Mouse (Mus musculus): ENCODE results near the gene Cd86. TPM values are rescaled to one million over a fixed set of nuclear protein-coding genes. Genes with fewer than 3 reads are reported as not detected.

Cd86 gene
- polyA plus RNA-seq, 1 experiment from 2014 or later = 1.5 TPM

GRCm38 (mm10) chr16:36651174-36651766 lies 14.6 kb downstream of the Cd86 start:
- no peaks in the 10 kb centered on the region for H3K27me3 ChIP-seq (ENCODE audit: control insufficient read depth, insufficient read depth, low read length)
- H3K27ac ChIP-seq (replicated peaks) = no peak overlapping the region
- H3K36me3 ChIP-seq (ENCODE audit: control insufficient read depth, insufficient read depth, low read length) = no peaks in the 10 kb centered on the region
- no peak overlapping the region for H3K4me3 ChIP-seq (ENCODE audit: low read depth, low read length)
- no peaks in the 10 kb centered on the region for H3K4me1 ChIP-seq (replicated peaks; ENCODE audit: control insufficient read depth, insufficient read depth)
- WGBS = 76% methylated on average over 6 of the region's 6 CpGs
- H3K9ac ChIP-seq (ENCODE audit: low read length) = no peak overlapping the region
- ATAC-seq (ENCODE audit: low FRiP score, low TSS enrichment) = no peak
- TF ChIP-seq CTCF (IDR thresholded peaks at IDR 0.05; ENCODE audit: low read depth) (no peak), EP300 (optimal IDR thresholded peaks at IDR 0.05) (no peak)
- H3K9me3 ChIP-seq (ENCODE audit: control insufficient read depth, low read length) = no peaks in the 10 kb centered on the region
- no peak overlapping the region for H3K4me2 ChIP-seq (replicated peaks; ENCODE audit: low read depth)
- no peak for DNase-seq (ENCODE audit: low spot score)

GRCm38 (mm10) chr16:36650511-36650910 lies 15.4 kb downstream of the Cd86 start:
- ATAC-seq (ENCODE audit: low FRiP score, low TSS enrichment) (no peak), DNase-seq (ENCODE audit: low spot score) (no peak)
- H3K27ac ChIP-seq (replicated peaks) = no peak overlapping the region
- no peaks in the 10 kb centered on the region for H3K4me1 ChIP-seq (replicated peaks; ENCODE audit: control insufficient read depth, insufficient read depth)
- no peaks in the 10 kb centered on the region for H3K36me3 ChIP-seq (ENCODE audit: control insufficient read depth, insufficient read depth, low read length)
- no peak overlapping the region for H3K4me2 ChIP-seq (replicated peaks; ENCODE audit: low read depth)
- H3K9me3 ChIP-seq (ENCODE audit: control insufficient read depth, low read length) = no peaks in the 10 kb centered on the region
- no peak overlapping the region for H3K9ac ChIP-seq (ENCODE audit: low read length)
- 84% methylated on average over 4 of the region's 4 CpGs for WGBS
- no peaks in the 10 kb centered on the region for H3K27me3 ChIP-seq (ENCODE audit: control insufficient read depth, insufficient read depth, low read length)
- no peak for TF ChIP-seq EP300 (optimal IDR thresholded peaks at IDR 0.05)
- no peak overlapping the region for H3K4me3 ChIP-seq (ENCODE audit: low read depth, low read length)

GRCm38 (mm10) chr16:36649304-36649703 lies 16.6 kb downstream of the Cd86 start:
- Histone ChIP-seq H3K4me3 (ENCODE audit: low read depth, low read length) (no peak overlapping the region), H3K9me3 (ENCODE audit: control insufficient read depth, low read length) (no peaks in the 10 kb centered on the region), H3K27ac (replicated peaks) (no peak overlapping the region), H3K36me3 (ENCODE audit: control insufficient read depth, insufficient read depth, low read length) (no peaks in the 10 kb centered on the region), H3K9ac (ENCODE audit: low read length) (no peak overlapping the region), H3K4me2 (replicated peaks; ENCODE audit: low read depth) (no peak overlapping the region), H3K27me3 (ENCODE audit: control insufficient read depth, insufficient read depth, low read length) (no peaks in the 10 kb centered on the region), H3K4me1 (replicated peaks; ENCODE audit: control insufficient read depth, insufficient read depth) (no peaks in the 10 kb centered on the region)
- TF ChIP-seq EP300 (optimal IDR thresholded peaks at IDR 0.05) (no peak), CTCF (IDR thresholded peaks at IDR 0.05; ENCODE audit: low read depth) (no peak)
- DNase-seq (ENCODE audit: low spot score) = no peak
- no peak for ATAC-seq (ENCODE audit: low FRiP score, low TSS enrichment)
- WGBS = 76% methylated on average over 3 of the region's 3 CpGs

GRCm38 (mm10) chr16:36645124-36645523 lies 20.8 kb downstream of the Cd86 start:
- no peak for ATAC-seq (ENCODE audit: low FRiP score, low TSS enrichment)
- Histone ChIP-seq H3K36me3 (ENCODE audit: control insufficient read depth, insufficient read depth, low read length) (no peaks in the 10 kb centered on the region), H3K4me2 (replicated peaks; ENCODE audit: low read depth) (no peak overlapping the region), H3K4me3 (ENCODE audit: low read depth, low read length) (no peak overlapping the region), H3K4me1 (replicated peaks; ENCODE audit: control insufficient read depth, insufficient read depth) (no peaks in the 10 kb centered on the region), H3K9me3 (ENCODE audit: control insufficient read depth, low read length) (no peaks in the 10 kb centered on the region), H3K27ac (replicated peaks) (no peak overlapping the region), H3K27me3 (ENCODE audit: control insufficient read depth, insufficient read depth, low read length) (no peaks in the 10 kb centered on the region), H3K9ac (ENCODE audit: low read length) (no peak overlapping the region)
- WGBS = 82% methylated on average over 6 of the region's 6 CpGs
- TF ChIP-seq EP300 (optimal IDR thresholded peaks at IDR 0.05) = no peak
- no peak for TF ChIP-seq CTCF (IDR thresholded peaks at IDR 0.05; ENCODE audit: low read depth)
- no peak for DNase-seq (ENCODE audit: low spot score)

GRCm38 (mm10) chr16:36642696-36643046 lies 23.2 kb downstream of the Cd86 start:
- WGBS = 80% methylated on average over 5 of the region's 5 CpGs
- no peaks in the 10 kb centered on the region for H3K9me3 ChIP-seq (ENCODE audit: control insufficient read depth, low read length)
- no peak overlapping the region for H3K27ac ChIP-seq (replicated peaks)
- H3K36me3 ChIP-seq (ENCODE audit: control insufficient read depth, insufficient read depth, low read length) = no peaks in the 10 kb centered on the region
- H3K4me2 ChIP-seq (replicated peaks; ENCODE audit: low read depth) = no peak overlapping the region
- H3K4me1 ChIP-seq (replicated peaks; ENCODE audit: control insufficient read depth, insufficient read depth) = no peaks in the 10 kb centered on the region
- ATAC-seq (ENCODE audit: low FRiP score, low TSS enrichment) (no peak), DNase-seq (ENCODE audit: low spot score) (no peak)
- no peaks in the 10 kb centered on the region for H3K27me3 ChIP-seq (ENCODE audit: control insufficient read depth, insufficient read depth, low read length)
- no peak overlapping the region for H3K4me3 ChIP-seq (ENCODE audit: low read depth, low read length)
- TF ChIP-seq CTCF (IDR thresholded peaks at IDR 0.05; ENCODE audit: low read depth) (no peak), EP300 (optimal IDR thresholded peaks at IDR 0.05) (no peak)
- no peak overlapping the region for H3K9ac ChIP-seq (ENCODE audit: low read length)

GRCm38 (mm10) chr16:36641830-36642695 lies 23.8 kb downstream of the Cd86 start:
- H3K9me3 ChIP-seq (ENCODE audit: control insufficient read depth, low read length) = no peaks in the 10 kb centered on the region
- no peak overlapping the region for H3K27ac ChIP-seq (replicated peaks)
- no peaks in the 10 kb centered on the region for H3K27me3 ChIP-seq (ENCODE audit: control insufficient read depth, insufficient read depth, low read length)
- ATAC-seq (ENCODE audit: low FRiP score, low TSS enrichment) (no peak), DNase-seq (ENCODE audit: low spot score) (no peak)
- no peaks in the 10 kb centered on the region for H3K4me1 ChIP-seq (replicated peaks; ENCODE audit: control insufficient read depth, insufficient read depth)
- no peak overlapping the region for H3K4me2 ChIP-seq (replicated peaks; ENCODE audit: low read depth)
- no peak for TF ChIP-seq CTCF (IDR thresholded peaks at IDR 0.05; ENCODE audit: low read depth)
- no peak for TF ChIP-seq EP300 (optimal IDR thresholded peaks at IDR 0.05)
- no peak overlapping the region for H3K9ac ChIP-seq (ENCODE audit: low read length)
- no peak overlapping the region for H3K4me3 ChIP-seq (ENCODE audit: low read depth, low read length)
- WGBS = 63% methylated on average over 14 of the region's 14 CpGs
- no peaks in the 10 kb centered on the region for H3K36me3 ChIP-seq (ENCODE audit: control insufficient read depth, insufficient read depth, low read length)
